Mouse (Mus musculus) stomach, postnatal 0 days (tissue): ENCODE measurements around the gene Fubp3.

ENCODE experiments used
- CTCF ChIP-seq: IDR thresholded peaks from 2 replicates; pipeline ENCODE4 v1.5.1; 2016; ENCODE audit warnings: antibody characterized with exemption, low read depth, mild to moderate bottlenecking, moderate library complexity
- EP300 ChIP-seq: optimal IDR thresholded peaks from 2 replicates; pipeline ENCODE3; 2016; ENCODE audit warnings: antibody characterized with exemption

DNA sequence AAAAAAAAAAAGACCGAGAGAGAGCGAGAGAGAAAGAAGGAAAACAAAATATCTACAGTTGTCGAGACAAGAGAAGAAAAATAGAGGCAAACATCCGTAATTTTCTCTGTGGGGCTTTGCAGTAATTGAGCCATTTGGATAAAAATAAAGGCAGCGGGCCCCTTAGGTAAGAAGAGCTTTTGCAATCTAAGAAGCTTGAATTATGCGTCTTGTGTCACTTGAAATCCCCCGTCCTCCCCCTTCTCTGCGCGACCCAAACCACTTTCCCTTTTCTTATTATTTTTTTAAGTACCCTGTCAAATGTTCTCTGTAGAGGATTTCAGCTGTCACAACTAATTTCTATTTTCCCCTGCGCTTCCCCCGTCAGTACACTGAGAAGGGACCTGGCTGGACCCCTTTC lies 24.7 kb upstream of the Fubp3 start:
- TF ChIP-seq CTCF (no peak), EP300 (no peak)
